Mouse (Mus musculus): ENCODE results near the gene 4930455H04Rik. TPM values are rescaled to one million over a fixed set of nuclear protein-coding genes. Genes with fewer than 3 reads are reported as not detected.

Gene 4930455H04Rik
- polyA plus RNA-seq, 1 experiment from 2014 or later = not detected

DNA sequence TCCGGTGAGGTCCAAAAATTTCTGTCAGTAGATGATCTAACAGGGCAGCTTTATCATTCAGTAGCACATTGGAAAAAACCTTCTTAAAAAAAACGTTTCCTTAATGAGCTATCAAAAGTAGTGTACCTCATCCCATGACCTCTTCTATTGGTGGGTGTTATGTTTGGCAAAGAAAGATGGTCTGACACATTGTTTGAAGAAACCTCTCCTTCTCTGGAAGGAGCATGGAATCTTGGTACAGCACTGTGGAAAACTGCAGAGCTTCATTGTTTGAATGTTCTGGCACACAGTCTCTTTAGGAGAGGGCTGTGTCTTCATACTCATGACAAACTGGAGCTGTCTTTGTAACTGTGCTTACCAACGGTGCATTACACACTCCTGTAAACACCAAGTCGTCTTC is 4.9 kb upstream of the 4930455H04Rik start:
- no peaks in the 10 kb centered on the region for H3K9me3 ChIP-seq (ENCODE audit: control insufficient read depth, low read length)
- no peak overlapping the region for H3K4me3 ChIP-seq (replicated peaks; ENCODE audit: low read length)
- H3K27ac ChIP-seq (ENCODE audit: low read length) = no peak overlapping the region
- no peaks in the 10 kb centered on the region for H3K27me3 ChIP-seq (replicated peaks; ENCODE audit: control insufficient read depth, insufficient read depth, low read length)
- WGBS = 77% methylated on average over 4 of the region's 4 CpGs
- peaks cover 14% of the 10 kb centered on the region for H3K4me1 ChIP-seq (replicated peaks; ENCODE audit: control insufficient read depth, insufficient read depth, low read length)
- no peaks in the 10 kb centered on the region for H3K36me3 ChIP-seq (ENCODE audit: control insufficient read depth, insufficient read depth)
- H3K4me2 ChIP-seq (ENCODE audit: low read length) = no peak overlapping the region
- no peak for ATAC-seq
- H3K9ac ChIP-seq (replicated peaks; ENCODE audit: low read depth, low read length) = no peak overlapping the region

- H3K4me1 ChIP-seq (replicated peaks; ENCODE audit: control insufficient read depth, insufficient read depth, low read length) = peaks cover 23% of the 10 kb centered on the region
- 68% methylated on average over 9 of the region's 9 CpGs for WGBS
- no peak for ATAC-seq
- no peaks in the 10 kb centered on the region for H3K9me3 ChIP-seq (ENCODE audit: control insufficient read depth, low read length)
- H3K27ac ChIP-seq (ENCODE audit: low read length) = no peak overlapping the region
- no peak overlapping the region for H3K9ac ChIP-seq (replicated peaks; ENCODE audit: low read depth, low read length)
- H3K4me2 ChIP-seq (ENCODE audit: low read length) = peak overlapping the region; percentile 19
- no peak overlapping the region for H3K4me3 ChIP-seq (replicated peaks; ENCODE audit: low read length)
- no peaks in the 10 kb centered on the region for H3K27me3 ChIP-seq (replicated peaks; ENCODE audit: control insufficient read depth, insufficient read depth, low read length)
- H3K36me3 ChIP-seq (ENCODE audit: control insufficient read depth, insufficient read depth) = no peaks in the 10 kb centered on the region
These were observed 3.6 kb upstream of the 4930455H04Rik start for GRCm38 (mm10) chr3:116964426-116964825.

- H3K4me3 ChIP-seq (replicated peaks; ENCODE audit: low read length) = peak overlapping the region; percentile 22; the same call in 1 of the 2 replicates
- no peaks in the 10 kb centered on the region for H3K9me3 ChIP-seq (ENCODE audit: control insufficient read depth, low read length)
- H3K4me1 ChIP-seq (replicated peaks; ENCODE audit: control insufficient read depth, insufficient read depth, low read length) = peaks cover 24% of the 10 kb centered on the region
- H3K36me3 ChIP-seq (ENCODE audit: control insufficient read depth, insufficient read depth) = no peaks in the 10 kb centered on the region
- no peaks in the 10 kb centered on the region for H3K27me3 ChIP-seq (replicated peaks; ENCODE audit: control insufficient read depth, insufficient read depth, low read length)
- WGBS = 23% methylated on average over 4 of the region's 4 CpGs
- no peak overlapping the region for H3K9ac ChIP-seq (replicated peaks; ENCODE audit: low read depth, low read length)
- H3K4me2 ChIP-seq (ENCODE audit: low read length) = peak overlapping the region; percentile 39
- H3K27ac ChIP-seq (ENCODE audit: low read length) = no peak overlapping the region
- peak; percentile 62 for ATAC-seq
These were observed 1.8 kb upstream of the 4930455H04Rik start for GRCm38 (mm10) chr3:116966225-116966624.

GRCm38 (mm10) chr3:116966800-116967199 is 1.3 kb upstream of the 4930455H04Rik start:
- H3K27me3 ChIP-seq (replicated peaks; ENCODE audit: control insufficient read depth, insufficient read depth, low read length) = no peaks in the 10 kb centered on the region
- peak overlapping the region; percentile 26; the same call in 1 of the 2 replicates for H3K27ac ChIP-seq (ENCODE audit: low read length)
- H3K4me2 ChIP-seq (ENCODE audit: low read length) = peak overlapping the region; percentile 43
- H3K9me3 ChIP-seq (ENCODE audit: control insufficient read depth, low read length) = no peaks in the 10 kb centered on the region
- peak overlapping the region; percentile 36 for H3K4me3 ChIP-seq (replicated peaks; ENCODE audit: low read length)
- H3K36me3 ChIP-seq (ENCODE audit: control insufficient read depth, insufficient read depth) = no peaks in the 10 kb centered on the region
- peaks cover 24% of the 10 kb centered on the region for H3K4me1 ChIP-seq (replicated peaks; ENCODE audit: control insufficient read depth, insufficient read depth, low read length)
- ATAC-seq = no peak
- 36% methylated on average over 6 of the region's 6 CpGs for WGBS
- H3K9ac ChIP-seq (replicated peaks; ENCODE audit: low read depth, low read length) = 0 out of 2 replicates have a peak overlapping the region, but pooled peaks have one; percentile 22

DNA sequence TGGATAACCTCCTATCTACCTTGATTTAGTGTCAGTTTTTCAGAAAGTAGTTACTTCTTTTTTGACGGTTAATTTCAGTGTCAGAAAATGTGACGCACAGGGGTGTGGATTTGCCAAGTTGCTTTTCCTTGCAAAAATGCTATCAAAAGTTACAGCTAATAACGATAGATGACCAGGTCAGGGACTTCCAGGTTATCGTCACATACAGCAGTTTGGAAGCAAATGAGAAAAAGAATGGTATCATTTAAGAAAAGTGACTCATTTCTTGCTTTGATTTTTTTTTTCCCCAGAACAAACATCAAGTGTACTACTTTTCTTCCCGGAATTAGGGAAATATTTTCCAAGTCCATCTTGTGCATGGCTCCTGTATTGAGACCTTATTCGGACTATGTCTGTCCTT is 631 bp upstream of the 4930455H04Rik start:
- ATAC-seq = no peak
- peak overlapping the region; percentile 43 for H3K4me2 ChIP-seq (ENCODE audit: low read length)
- no peak overlapping the region for H3K27ac ChIP-seq (ENCODE audit: low read length)
- H3K4me1 ChIP-seq (replicated peaks; ENCODE audit: control insufficient read depth, insufficient read depth, low read length) = peaks cover 24% of the 10 kb centered on the region
- 0 out of 2 replicates have a peak overlapping the region, but pooled peaks have one; percentile 22 for H3K9ac ChIP-seq (replicated peaks; ENCODE audit: low read depth, low read length)
- WGBS = 60% methylated on average over 6 of the region's 6 CpGs
- no peaks in the 10 kb centered on the region for H3K36me3 ChIP-seq (ENCODE audit: control insufficient read depth, insufficient read depth)
- no peaks in the 10 kb centered on the region for H3K27me3 ChIP-seq (replicated peaks; ENCODE audit: control insufficient read depth, insufficient read depth, low read length)
- no peaks in the 10 kb centered on the region for H3K9me3 ChIP-seq (ENCODE audit: control insufficient read depth, low read length)
- H3K4me3 ChIP-seq (replicated peaks; ENCODE audit: low read length) = peak overlapping the region; percentile 36

DNA sequence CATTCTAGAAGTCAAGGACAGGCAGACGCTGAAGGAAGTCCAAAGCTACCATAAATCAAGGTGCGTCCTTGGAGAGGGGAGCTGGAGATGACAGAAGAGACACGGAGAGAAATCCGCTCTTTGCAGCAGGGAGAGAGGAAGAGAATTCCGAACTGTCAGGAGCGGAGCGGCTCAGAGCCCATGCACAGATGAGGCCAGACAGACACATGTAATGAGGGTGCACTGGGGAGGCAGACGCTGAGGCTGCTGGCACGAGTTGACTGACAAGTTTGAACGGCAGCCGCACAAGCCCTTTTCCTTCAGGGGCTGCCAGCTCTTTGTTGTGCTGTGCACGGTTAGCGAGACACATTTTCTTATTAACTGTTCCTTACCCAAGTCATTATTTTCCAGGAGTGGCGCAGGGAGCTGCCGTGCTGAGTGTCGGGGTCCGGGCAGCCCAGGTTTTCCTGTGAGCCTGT is 502 bp downstream of the 4930455H04Rik start, which contains the start of gene Palmd:
TSS of gene Palmd (minus strand) at position 448 of the 458 bp plus-strand sequence.
- peak within 1 kb of the TSS; percentile 56 for H3K4me3 ChIP-seq (replicated peaks; ENCODE audit: low read length)
- 1% methylated on average over 17 of the region's 17 CpGs for WGBS
- H3K4me2 ChIP-seq (ENCODE audit: low read length) = peak within 1 kb of the TSS; percentile 65
- H3K36me3 ChIP-seq (ENCODE audit: control insufficient read depth, insufficient read depth) = no peaks in the 10 kb centered on the region
- H3K27ac ChIP-seq (ENCODE audit: low read length) = peak within 1 kb of the TSS; percentile 85
- no peaks in the 10 kb centered on the region for H3K27me3 ChIP-seq (replicated peaks; ENCODE audit: control insufficient read depth, insufficient read depth, low read length)
- H3K4me1 ChIP-seq (replicated peaks; ENCODE audit: control insufficient read depth, insufficient read depth, low read length) = peaks cover 24% of the 10 kb centered on the region
- peak; percentile 98 for ATAC-seq
- H3K9ac ChIP-seq (replicated peaks; ENCODE audit: low read depth, low read length) = peak within 1 kb of the TSS; percentile 69
- H3K9me3 ChIP-seq (ENCODE audit: control insufficient read depth, low read length) = no peaks in the 10 kb centered on the region

DNA sequence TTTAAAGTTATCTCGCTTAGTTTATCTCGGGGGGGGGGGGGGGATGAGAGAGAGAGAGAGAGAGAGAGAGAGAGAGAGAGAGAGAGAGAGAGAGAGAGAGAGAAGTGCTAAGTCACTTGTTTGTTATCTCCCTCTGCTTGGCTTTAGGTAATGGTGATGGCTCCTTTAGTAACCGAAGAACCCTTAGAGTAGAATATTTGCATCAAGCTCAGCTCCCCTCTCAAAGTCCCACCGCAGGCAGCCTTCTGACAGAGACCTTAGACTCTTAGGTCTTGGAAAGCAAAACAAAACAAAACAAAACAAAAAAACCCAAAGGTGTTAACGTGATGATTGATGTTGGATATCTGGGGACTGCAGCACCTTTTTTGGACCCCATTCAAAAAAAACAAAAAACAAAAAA is 936 bp downstream of the 4930455H04Rik start:
- peak; percentile 31 for ATAC-seq
- 6% methylated on average over 4 of the region's 5 CpGs for WGBS
- peaks cover 24% of the 10 kb centered on the region for H3K4me1 ChIP-seq (replicated peaks; ENCODE audit: control insufficient read depth, insufficient read depth, low read length)

DNA sequence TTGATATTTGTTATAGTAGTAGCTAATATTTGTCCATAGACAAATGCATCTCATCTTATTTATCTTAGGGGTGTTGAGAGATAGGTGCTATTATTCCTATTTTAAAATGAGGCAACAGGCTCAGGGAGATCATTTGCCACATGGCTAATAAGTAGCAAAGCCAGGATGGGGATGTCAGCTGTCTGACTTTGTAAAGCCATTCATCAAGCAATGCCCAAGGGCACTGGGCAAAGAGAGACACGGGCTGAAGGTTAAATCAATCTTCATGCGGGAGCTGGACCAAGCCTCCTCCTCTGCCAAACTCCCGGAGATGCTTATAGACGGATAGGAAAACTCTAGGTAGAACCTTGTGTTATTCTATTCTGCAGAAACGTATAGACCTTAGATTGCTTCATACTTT is 1.7 kb downstream of the 4930455H04Rik start:
- no peak overlapping the region for H3K9ac ChIP-seq (replicated peaks; ENCODE audit: low read depth, low read length)
- no peak overlapping the region for H3K4me3 ChIP-seq (replicated peaks; ENCODE audit: low read length)
- H3K36me3 ChIP-seq (ENCODE audit: control insufficient read depth, insufficient read depth) = no peaks in the 10 kb centered on the region
- H3K4me2 ChIP-seq (ENCODE audit: low read length) = no peak overlapping the region
- no peaks in the 10 kb centered on the region for H3K27me3 ChIP-seq (replicated peaks; ENCODE audit: control insufficient read depth, insufficient read depth, low read length)
- 60% methylated on average over 5 of the region's 5 CpGs for WGBS
- no peak for ATAC-seq
- peaks cover 20% of the 10 kb centered on the region for H3K4me1 ChIP-seq (replicated peaks; ENCODE audit: control insufficient read depth, insufficient read depth, low read length)
- no peaks in the 10 kb centered on the region for H3K9me3 ChIP-seq (ENCODE audit: control insufficient read depth, low read length)
- no peak overlapping the region for H3K27ac ChIP-seq (ENCODE audit: low read length)

More for the DNA sequence above, 936 bp downstream of the 4930455H04Rik start:
- no peaks in the 10 kb centered on the region for H3K9me3 ChIP-seq (ENCODE audit: control insufficient read depth, low read length)
- no peaks in the 10 kb centered on the region for H3K27me3 ChIP-seq (replicated peaks; ENCODE audit: control insufficient read depth, insufficient read depth, low read length)
- peak overlapping the region; percentile 56 for H3K4me3 ChIP-seq (replicated peaks; ENCODE audit: low read length)
- peak overlapping the region; percentile 69 for H3K9ac ChIP-seq (replicated peaks; ENCODE audit: low read depth, low read length)
- H3K4me2 ChIP-seq (ENCODE audit: low read length) = peak overlapping the region; percentile 65
- no peaks in the 10 kb centered on the region for H3K36me3 ChIP-seq (ENCODE audit: control insufficient read depth, insufficient read depth)
- peak overlapping the region; percentile 85 for H3K27ac ChIP-seq (ENCODE audit: low read length)

DNA sequence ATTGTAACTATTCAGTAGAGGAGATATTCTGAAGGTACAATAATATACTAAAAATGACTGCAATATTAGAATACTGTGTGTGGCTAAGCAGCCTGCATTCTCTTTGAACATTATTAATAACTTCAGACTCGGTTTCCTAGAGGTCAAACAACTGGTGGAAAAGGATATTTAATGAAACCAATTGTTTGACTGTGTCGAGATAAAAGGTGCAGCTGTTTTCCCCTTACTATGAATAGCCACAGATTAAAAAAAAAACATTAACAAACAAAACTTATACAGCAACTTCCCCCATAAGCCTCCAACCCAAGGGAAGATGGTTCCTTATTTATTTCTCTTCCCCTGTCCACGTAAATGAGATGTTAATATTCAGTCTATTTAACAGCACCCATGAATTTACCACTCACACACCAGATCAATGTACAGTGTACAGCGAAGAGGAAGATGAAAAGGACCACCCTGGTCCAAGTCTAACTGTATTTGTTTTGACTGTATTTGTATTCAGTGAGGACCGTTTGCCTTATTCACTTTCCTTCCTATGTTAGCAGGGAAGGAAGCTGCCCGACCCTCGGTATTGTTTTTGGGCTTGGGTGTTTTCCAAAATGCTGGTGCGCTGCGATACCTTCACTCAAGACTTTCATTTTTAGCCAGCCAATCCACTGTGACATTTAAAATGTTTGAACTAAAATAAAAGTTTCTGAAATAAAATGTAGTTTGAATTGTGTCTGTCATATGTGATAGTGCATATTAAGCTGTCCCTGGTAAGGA is 13.9 kb downstream of the 4930455H04Rik start:
- Histone ChIP-seq H3K9me3 (ENCODE audit: control insufficient read depth, low read length) (no peaks in the 10 kb centered on the region), H3K27me3 (replicated peaks; ENCODE audit: control insufficient read depth, insufficient read depth, low read length) (no peaks in the 10 kb centered on the region), H3K27ac (ENCODE audit: low read length) (no peak overlapping the region), H3K4me2 (ENCODE audit: low read length) (no peak overlapping the region), H3K36me3 (ENCODE audit: control insufficient read depth, insufficient read depth) (no peaks in the 10 kb centered on the region), H3K4me3 (replicated peaks; ENCODE audit: low read length) (no peak overlapping the region), H3K4me1 (replicated peaks; ENCODE audit: control insufficient read depth, insufficient read depth, low read length) (peaks cover 11% of the 10 kb centered on the region), H3K9ac (replicated peaks; ENCODE audit: low read depth, low read length) (no peak overlapping the region)
- ATAC-seq = no peak
- 48% methylated on average over 9 of the region's 9 CpGs for WGBS

Measured in forebrain, embryonic 16.5 days (tissue).